Mouse (Mus musculus): ENCODE measurements around the gene Elovl6. TPM values are rescaled to one million over a fixed set of nuclear protein-coding genes. Genes with fewer than 3 reads are reported as not detected.
A peak's percentile ranks its signal among the peaks of the same experiment; 100 is the strongest.

The Elovl6 gene
- 24.4 and 30.5 TPM in 2 replicates for polyA plus RNA-seq (2014; fragmentation: Nextera tagmentation; extraction: Ambion mirVana)

DNA sequence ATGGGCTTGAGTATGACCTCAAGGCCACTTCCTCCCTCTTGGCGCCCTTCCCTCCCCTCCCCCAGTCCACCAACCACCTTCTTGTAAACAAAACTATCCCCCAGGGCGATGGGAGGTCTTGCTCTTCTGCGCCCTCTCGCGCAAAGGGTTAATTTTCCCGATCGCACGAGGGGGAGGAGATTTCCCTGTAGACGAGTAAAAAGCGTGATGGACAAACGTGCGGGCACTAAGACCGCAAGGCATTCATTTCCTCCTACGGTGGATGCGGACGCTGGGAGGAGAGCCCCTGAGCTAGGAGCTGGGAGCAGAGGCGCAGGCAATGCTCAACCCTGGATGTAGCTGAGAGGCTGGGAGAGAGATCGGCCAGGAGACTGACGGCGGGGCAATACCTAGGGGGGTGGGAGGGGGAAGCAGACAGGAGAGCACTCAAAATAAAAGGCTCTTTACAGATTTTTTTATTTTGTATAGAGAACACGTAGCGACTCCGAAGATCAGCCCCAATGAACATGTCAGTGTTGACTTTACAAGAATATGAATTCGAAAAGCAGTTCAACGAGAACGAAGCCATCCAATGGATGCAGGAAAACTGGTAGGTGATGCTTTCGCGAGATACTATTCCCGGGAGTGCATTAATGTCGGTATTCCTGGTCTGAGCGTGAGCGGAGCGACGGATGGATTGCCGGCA lies at the start of gene Elovl6:
Elovl6 (plus strand) TSS at position 176 of the 685 bp plus-strand sequence.
- peak; percentile 94 for DNase-seq (ENCODE audit: low spot score)
- peak within 1 kb of the TSS; percentile 73 for H3K4me3 ChIP-seq (ENCODE audit: low read depth, low read length)
- WGBS, result under 1% methylated on average over 35 of the region's 35 CpGs

GRCm38 (mm10) chr3:129488774-129489173 lies 43.4 kb upstream of the Elovl6 start:
- Histone ChIP-seq H3K4me1 (ENCODE audit: control insufficient read depth, insufficient read depth, low read length) (no peaks in the 10 kb centered on the region), H3K4me2 (ENCODE audit: low read length) (no peak overlapping the region), H3K9me3 (replicated peaks; ENCODE audit: control insufficient read depth, low read length) (no peaks in the 10 kb centered on the region), H3K27ac (ENCODE audit: low read depth, low read length) (no peak overlapping the region), H3K36me3 (ENCODE audit: control insufficient read depth, insufficient read depth, low read length) (no peaks in the 10 kb centered on the region), H3K4me3 (ENCODE audit: low read depth, low read length) (no peak overlapping the region), H3K9ac (ENCODE audit: low read length) (no peak overlapping the region), H3K27me3 (replicated peaks; ENCODE audit: control insufficient read depth, insufficient read depth, low read length) (no peaks in the 10 kb centered on the region)
- ATAC-seq, result no peak
- 91% methylated on average over 4 of the region's 4 CpGs for WGBS
- DNase-seq (ENCODE audit: low spot score), result no peak

More for the DNA sequence above, at the start of gene Elovl6:
- ATAC-seq, result peak; percentile 64
- Histone ChIP-seq H3K27me3 (replicated peaks; ENCODE audit: control insufficient read depth, insufficient read depth, low read length) (no peaks in the 10 kb centered on the region), H3K4me1 (ENCODE audit: control insufficient read depth, insufficient read depth, low read length) (peaks cover 18% of the 10 kb centered on the region), H3K9me3 (replicated peaks; ENCODE audit: control insufficient read depth, low read length) (no peaks in the 10 kb centered on the region), H3K9ac (ENCODE audit: low read length) (peak within 1 kb of the TSS; percentile 95), H3K4me2 (ENCODE audit: low read length) (peak within 1 kb of the TSS; percentile 76), H3K36me3 (ENCODE audit: control insufficient read depth, insufficient read depth, low read length) (no peaks in the 10 kb centered on the region), H3K27ac (ENCODE audit: low read depth, low read length) (peak within 1 kb of the TSS; percentile 98)

DNA sequence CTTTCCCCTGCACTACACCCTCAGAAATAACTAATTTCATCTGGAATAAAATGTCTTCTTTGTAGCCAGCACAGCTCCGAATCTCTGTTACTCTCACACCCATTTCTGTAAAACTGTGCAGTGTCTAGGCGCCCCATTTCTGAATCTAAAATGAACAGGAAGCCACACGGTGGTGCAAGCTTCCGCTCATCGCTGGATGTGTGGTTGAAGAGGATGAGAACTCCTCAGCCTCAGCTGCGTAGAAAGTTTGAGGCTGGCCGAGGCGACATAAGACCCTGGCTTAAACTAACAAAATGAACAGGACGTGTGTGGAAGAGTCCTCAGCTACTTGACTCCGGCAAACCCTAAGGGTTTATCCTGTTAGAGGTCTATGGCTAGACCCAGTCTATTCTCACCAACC lies 38.0 kb upstream of the Elovl6 start:
- ATAC-seq (no peak), DNase-seq (ENCODE audit: low spot score) (no peak)
- Histone ChIP-seq H3K4me3 (ENCODE audit: low read depth, low read length) (no peak overlapping the region), H3K4me2 (ENCODE audit: low read length) (no peak overlapping the region), H3K4me1 (ENCODE audit: control insufficient read depth, insufficient read depth, low read length) (no peaks in the 10 kb centered on the region), H3K9me3 (replicated peaks; ENCODE audit: control insufficient read depth, low read length) (no peaks in the 10 kb centered on the region), H3K36me3 (ENCODE audit: control insufficient read depth, insufficient read depth, low read length) (no peaks in the 10 kb centered on the region), H3K27me3 (replicated peaks; ENCODE audit: control insufficient read depth, insufficient read depth, low read length) (no peaks in the 10 kb centered on the region), H3K9ac (ENCODE audit: low read length) (no peak overlapping the region), H3K27ac (ENCODE audit: low read depth, low read length) (no peak overlapping the region)
- 90% methylated on average over 10 of the region's 10 CpGs for WGBS

DNA sequence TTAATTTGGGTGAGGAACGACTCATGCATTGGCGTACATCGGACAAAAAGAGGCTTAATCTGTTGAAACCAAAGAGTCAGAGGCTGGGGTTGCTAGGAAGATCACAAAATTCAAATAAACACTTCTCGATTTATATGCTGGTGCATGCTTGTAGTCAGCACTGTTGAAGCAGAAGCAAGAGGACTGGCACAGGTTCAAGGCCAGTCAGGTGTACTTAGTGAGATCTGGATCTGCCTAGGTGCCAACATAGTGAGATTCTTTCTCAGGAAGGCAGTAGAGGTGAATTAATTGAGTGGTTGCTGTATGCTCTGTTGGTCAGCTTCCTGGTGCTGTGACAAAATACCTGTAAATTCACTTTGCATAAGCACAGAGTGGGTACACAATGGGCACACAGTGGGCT lies 37.4 kb upstream of the Elovl6 start:
- H3K36me3 ChIP-seq (ENCODE audit: control insufficient read depth, insufficient read depth, low read length), result no peaks in the 10 kb centered on the region
- no peak overlapping the region for H3K4me3 ChIP-seq (ENCODE audit: low read depth, low read length)
- H3K27me3 ChIP-seq (replicated peaks; ENCODE audit: control insufficient read depth, insufficient read depth, low read length), result no peaks in the 10 kb centered on the region
- H3K4me2 ChIP-seq (ENCODE audit: low read length), result no peak overlapping the region
- H3K9ac ChIP-seq (ENCODE audit: low read length), result no peak overlapping the region
- DNase-seq (ENCODE audit: low spot score), result no peak
- no peaks in the 10 kb centered on the region for H3K4me1 ChIP-seq (ENCODE audit: control insufficient read depth, insufficient read depth, low read length)
- no peaks in the 10 kb centered on the region for H3K9me3 ChIP-seq (replicated peaks; ENCODE audit: control insufficient read depth, low read length)
- no peak for ATAC-seq
- 80% methylated on average over 4 of the region's 4 CpGs for WGBS
- H3K27ac ChIP-seq (ENCODE audit: low read depth, low read length), result no peak overlapping the region

DNA sequence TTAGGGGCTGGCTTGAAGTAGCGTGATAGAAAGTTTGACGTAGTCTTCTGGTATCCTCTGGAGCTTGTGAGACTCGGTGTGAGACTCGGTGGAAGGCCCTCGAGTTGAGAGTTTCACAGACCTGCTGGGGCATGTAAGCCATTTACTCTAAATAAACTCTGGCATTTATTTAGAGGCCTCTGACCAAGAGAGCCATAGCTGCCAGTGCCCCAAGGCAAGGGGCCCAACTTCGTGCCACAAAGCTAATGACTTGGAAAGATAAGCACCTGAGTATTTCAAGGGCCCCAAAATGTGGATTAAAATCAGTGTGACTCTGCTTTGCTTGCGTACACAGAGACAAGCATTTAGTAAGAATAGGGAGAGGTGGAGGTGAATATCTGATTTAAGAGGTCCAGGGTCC lies 28.4 kb upstream of the Elovl6 start:
- DNase-seq (ENCODE audit: low spot score) (no peak), ATAC-seq (no peak)
- H3K4me3 ChIP-seq (ENCODE audit: low read depth, low read length), result no peak overlapping the region
- no peak overlapping the region for H3K27ac ChIP-seq (ENCODE audit: low read depth, low read length)
- 88% methylated on average over 7 of the region's 7 CpGs for WGBS
- H3K4me2 ChIP-seq (ENCODE audit: low read length), result no peak overlapping the region
- no peak overlapping the region for H3K9ac ChIP-seq (ENCODE audit: low read length)
- no peaks in the 10 kb centered on the region for H3K36me3 ChIP-seq (ENCODE audit: control insufficient read depth, insufficient read depth, low read length)
- no peaks in the 10 kb centered on the region for H3K4me1 ChIP-seq (ENCODE audit: control insufficient read depth, insufficient read depth, low read length)
- no peaks in the 10 kb centered on the region for H3K27me3 ChIP-seq (replicated peaks; ENCODE audit: control insufficient read depth, insufficient read depth, low read length)
- H3K9me3 ChIP-seq (replicated peaks; ENCODE audit: control insufficient read depth, low read length), result no peaks in the 10 kb centered on the region

- Histone ChIP-seq H3K9me3 (replicated peaks; ENCODE audit: control insufficient read depth, low read length) (no peaks in the 10 kb centered on the region), H3K4me2 (ENCODE audit: low read length) (no peak overlapping the region), H3K4me1 (ENCODE audit: control insufficient read depth, insufficient read depth, low read length) (no peaks in the 10 kb centered on the region), H3K4me3 (ENCODE audit: low read depth, low read length) (no peak overlapping the region), H3K27ac (ENCODE audit: low read depth, low read length) (no peak overlapping the region), H3K27me3 (replicated peaks; ENCODE audit: control insufficient read depth, insufficient read depth, low read length) (no peaks in the 10 kb centered on the region), H3K36me3 (ENCODE audit: control insufficient read depth, insufficient read depth, low read length) (no peaks in the 10 kb centered on the region), H3K9ac (ENCODE audit: low read length) (no peak overlapping the region)
- 83% methylated on average over 6 of the region's 6 CpGs for WGBS
- DNase-seq (ENCODE audit: low spot score), result no peak
- no peak for ATAC-seq
Observed at GRCm38 (mm10) chr3:129504928-129505327, 27.2 kb upstream of the Elovl6 start.

GRCm38 (mm10) chr3:129507736-129508135 lies 24.4 kb upstream of the Elovl6 start:
- H3K4me3 ChIP-seq (ENCODE audit: low read depth, low read length), result no peak overlapping the region
- H3K9me3 ChIP-seq (replicated peaks; ENCODE audit: control insufficient read depth, low read length), result no peaks in the 10 kb centered on the region
- DNase-seq (ENCODE audit: low spot score) (no peak), ATAC-seq (no peak)
- 94% methylated on average over 1 of the region's 1 CpGs for WGBS
- no peaks in the 10 kb centered on the region for H3K27me3 ChIP-seq (replicated peaks; ENCODE audit: control insufficient read depth, insufficient read depth, low read length)
- H3K36me3 ChIP-seq (ENCODE audit: control insufficient read depth, insufficient read depth, low read length), result no peaks in the 10 kb centered on the region
- no peak overlapping the region for H3K9ac ChIP-seq (ENCODE audit: low read length)
- H3K4me2 ChIP-seq (ENCODE audit: low read length), result no peak overlapping the region
- no peaks in the 10 kb centered on the region for H3K4me1 ChIP-seq (ENCODE audit: control insufficient read depth, insufficient read depth, low read length)
- H3K27ac ChIP-seq (ENCODE audit: low read depth, low read length), result no peak overlapping the region

GRCm38 (mm10) chr3:129508571-129508970 lies 23.6 kb upstream of the Elovl6 start:
- Histone ChIP-seq H3K4me3 (ENCODE audit: low read depth, low read length) (no peak overlapping the region), H3K4me2 (ENCODE audit: low read length) (no peak overlapping the region), H3K9ac (ENCODE audit: low read length) (no peak overlapping the region), H3K9me3 (replicated peaks; ENCODE audit: control insufficient read depth, low read length) (no peaks in the 10 kb centered on the region), H3K36me3 (ENCODE audit: control insufficient read depth, insufficient read depth, low read length) (no peaks in the 10 kb centered on the region), H3K27ac (ENCODE audit: low read depth, low read length) (no peak overlapping the region), H3K4me1 (ENCODE audit: control insufficient read depth, insufficient read depth, low read length) (no peaks in the 10 kb centered on the region), H3K27me3 (replicated peaks; ENCODE audit: control insufficient read depth, insufficient read depth, low read length) (no peaks in the 10 kb centered on the region)
- DNase-seq (ENCODE audit: low spot score) (no peak), ATAC-seq (no peak)

- 90% methylated on average over 10 of the region's 10 CpGs for WGBS
- H3K36me3 ChIP-seq (ENCODE audit: control insufficient read depth, insufficient read depth, low read length), result no peaks in the 10 kb centered on the region
- no peaks in the 10 kb centered on the region for H3K27me3 ChIP-seq (replicated peaks; ENCODE audit: control insufficient read depth, insufficient read depth, low read length)
- DNase-seq (ENCODE audit: low spot score) (no peak), ATAC-seq (no peak)
- H3K4me2 ChIP-seq (ENCODE audit: low read length), result no peak overlapping the region
- no peak overlapping the region for H3K4me3 ChIP-seq (ENCODE audit: low read depth, low read length)
- H3K9me3 ChIP-seq (replicated peaks; ENCODE audit: control insufficient read depth, low read length), result no peaks in the 10 kb centered on the region
- no peaks in the 10 kb centered on the region for H3K4me1 ChIP-seq (ENCODE audit: control insufficient read depth, insufficient read depth, low read length)
- H3K9ac ChIP-seq (ENCODE audit: low read length), result no peak overlapping the region
- H3K27ac ChIP-seq (ENCODE audit: low read depth, low read length), result no peak overlapping the region
Observed at GRCm38 (mm10) chr3:129509725-129510124, 22.4 kb upstream of the Elovl6 start.

Data from forebrain, embryonic 14.5 days (tissue).